Mouse (Mus musculus) intestine, embryonic 14.5 days (tissue): ENCODE measurements around the gene Nat10. TPM values are rescaled to one million over a fixed set of nuclear protein-coding genes. Genes with fewer than 3 reads are reported as not detected.

Experiments
- ATAC-seq: fragments of 200-750 bp; cut with Nextera tagmentation; replicated peaks from 2 replicates; pipeline ENCODE4 v1.8.0; 2017; ENCODE audit warnings: low read depth, moderate number of reproducible peaks, moderate TSS enrichment, moderate library complexity; ENCODE audit not compliant: low FRiP score, low TSS enrichment
- DNase-seq: peaks from one replicate; pipeline ENCODE4 v3.0.0-alpha.2; 2018; ENCODE audit warnings: low spot score
- H3K27ac ChIP-seq: fragments of 300-500 bp; sonication (generic); 2 replicates; pipeline ENCODE4 v1.5.1; 2014; ENCODE audit warnings: low read depth, mild to moderate bottlenecking, control low read depth
- H3K27me3 ChIP-seq: fragments of 300-500 bp; sonication (generic); replicated peaks from 2 replicates; pipeline ENCODE4 v1.6.1; 2014; ENCODE audit warnings: low read length, control low read depth; ENCODE audit not compliant: control insufficient read depth, insufficient read depth
- H3K36me3 ChIP-seq: fragments of 300-500 bp; sonication (generic); 2 replicates; pipeline ENCODE4 v1.6.1; 2014; ENCODE audit warnings: low read length, control low read depth; ENCODE audit not compliant: control insufficient read depth, insufficient read depth
- H3K4me1 ChIP-seq: fragments of 300-500 bp; sonication (generic); replicated peaks from 2 replicates; pipeline ENCODE4 v1.6.1; 2014; ENCODE audit warnings: low read length, control low read depth, mixed read lengths; ENCODE audit not compliant: control insufficient read depth, insufficient read depth
- H3K4me2 ChIP-seq: fragments of 300-500 bp; sonication (generic); 2 replicates; pipeline ENCODE4 v1.6.1; 2014; ENCODE audit warnings: low read length
- H3K4me3 ChIP-seq: fragments of 300-500 bp; sonication (generic); 2 replicates; pipeline ENCODE4 v1.5.1; 2014; ENCODE audit warnings: low read depth, low read length, control low read depth, mixed read lengths
- H3K9ac ChIP-seq: fragments of 300-500 bp; sonication (generic); 2 replicates; pipeline ENCODE4 v1.6.1; 2014; ENCODE audit warnings: mild to moderate bottlenecking, low read length
- H3K9me3 ChIP-seq: fragments of 300-500 bp; sonication (generic); 2 replicates; pipeline ENCODE4 v1.6.1; 2016; ENCODE audit warnings: low read length, control low read depth; ENCODE audit not compliant: control insufficient read depth
- WGBS: fragments of 180-500 bp; shearing (Covaris S2); extraction: QIAGEN DNeasy Blood & Tissue Kit; methylation state at CpG from one replicate; pipeline ENCODE4 v1.1.7; 2014; 5-methylcytosine and 5-hydroxymethylcytosine counted together
- polyA plus RNA-seq: library from polyadenylated mRNA; unstranded; fragments of >200 nt; fragmentation: Nextera tagmentation; extraction: Ambion mirVana; gene quantifications from 2 replicates; pipeline ENCODE4 v1.2.1, GENCODE M21; 2014

The Nat10 gene
- polyA plus RNA-seq, 1 experiment from 2014 or later = 39.3 TPM

DNA sequence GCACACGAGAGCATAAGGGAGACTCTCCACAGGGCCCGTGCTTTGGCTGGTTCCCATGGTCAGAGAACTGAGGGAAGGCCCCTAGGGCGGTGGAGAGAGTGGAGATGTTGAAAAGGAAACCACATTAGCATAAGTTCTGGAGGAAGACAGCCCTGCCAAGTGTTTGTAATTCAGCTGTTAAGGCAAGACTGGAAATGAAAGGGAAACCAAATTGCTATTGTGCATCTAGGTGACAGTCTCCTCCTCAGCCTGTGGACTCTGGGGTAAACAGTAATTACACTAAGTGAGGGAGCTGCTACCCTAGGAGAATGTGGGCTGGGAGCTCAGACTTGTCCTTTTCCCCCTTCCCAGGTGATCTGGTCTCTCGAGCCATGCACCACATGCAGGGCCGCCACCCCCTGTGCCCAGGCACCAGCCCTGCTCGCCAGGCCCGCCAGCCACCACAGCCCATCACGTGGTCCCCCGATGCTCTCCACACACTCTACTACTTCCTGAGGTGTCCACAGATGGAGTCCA, 78.1 kb downstream of the Nat10 start:
- H3K4me2 ChIP-seq = no peak overlapping the region
- no peaks in the 10 kb centered on the region for H3K27me3 ChIP-seq
- ATAC-seq = no peak
- no peaks in the 10 kb centered on the region for H3K9me3 ChIP-seq
- WGBS = 77% methylated on average over 9 of the region's 9 CpGs
- no peak overlapping the region for H3K4me3 ChIP-seq
- no peak overlapping the region for H3K9ac ChIP-seq
- no peaks in the 10 kb centered on the region for H3K36me3 ChIP-seq
- DNase-seq = no peak
- H3K27ac ChIP-seq = no peak overlapping the region
- H3K4me1 ChIP-seq = peaks cover 6% of the 10 kb centered on the region; the same call in 1 of the 2 replicates

DNA sequence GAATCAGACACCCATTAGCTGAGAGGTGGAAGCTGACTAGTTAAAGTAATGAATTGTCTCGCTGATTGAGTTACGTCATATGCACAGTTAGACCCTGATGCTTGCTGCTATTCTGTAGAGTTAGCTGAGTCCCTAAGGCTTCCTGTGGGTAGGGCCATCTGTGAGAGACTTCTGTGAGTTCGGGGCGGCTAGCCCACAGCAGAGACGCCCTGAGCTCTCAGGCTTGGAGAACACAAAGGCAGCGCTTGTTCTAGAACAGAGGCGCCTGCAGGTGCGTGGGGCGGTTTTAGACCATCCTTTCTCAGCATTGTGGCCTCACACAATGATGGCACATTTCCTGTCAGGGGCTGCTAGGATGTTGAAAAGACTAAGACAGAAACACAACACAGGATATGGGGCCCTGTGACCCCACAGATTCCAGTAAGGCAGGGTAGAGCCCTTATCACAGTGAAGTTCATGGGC, 78.8 kb downstream of the Nat10 start:
- Histone ChIP-seq H3K4me1 (peaks cover 8% of the 10 kb centered on the region; the same call in 1 of the 2 replicates), H3K9me3 (no peaks in the 10 kb centered on the region), H3K4me3 (no peak overlapping the region), H3K27ac (no peak overlapping the region), H3K9ac (no peak overlapping the region), H3K4me2 (no peak overlapping the region), H3K36me3 (no peaks in the 10 kb centered on the region), H3K27me3 (no peaks in the 10 kb centered on the region)
- ATAC-seq (no peak), DNase-seq (no peak)
- WGBS = 77% methylated on average over 9 of the region's 9 CpGs

DNA sequence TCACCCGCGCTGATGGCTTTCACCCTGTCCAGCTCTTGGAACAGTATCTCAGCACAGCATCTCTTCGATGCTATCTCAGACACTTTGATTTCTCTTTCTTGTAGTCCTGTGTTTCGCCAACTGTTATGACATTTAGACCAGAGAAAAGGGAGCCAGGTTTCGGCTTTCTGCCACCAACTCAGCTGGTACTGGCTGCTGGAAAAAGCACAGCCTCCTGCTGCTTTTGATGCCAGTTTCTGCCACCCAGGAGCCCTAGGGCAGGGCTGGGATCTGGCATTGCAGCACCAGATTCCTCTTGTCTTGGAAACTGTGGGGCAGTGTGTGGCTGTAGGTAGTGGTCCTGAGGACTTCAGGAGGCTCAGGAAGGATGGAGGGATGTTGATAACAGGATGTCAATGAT, 79.9 kb downstream of the Nat10 start:
- Histone ChIP-seq H3K4me1 (peaks cover 10% of the 10 kb centered on the region; the same call in 1 of the 2 replicates), H3K9ac (no peak overlapping the region), H3K4me3 (no peak overlapping the region), H3K36me3 (no peaks in the 10 kb centered on the region), H3K27ac (no peak overlapping the region), H3K4me2 (no peak overlapping the region), H3K9me3 (no peaks in the 10 kb centered on the region), H3K27me3 (no peaks in the 10 kb centered on the region)
- DNase-seq (no peak), ATAC-seq (no peak)
- WGBS = 82% methylated on average over 5 of the region's 5 CpGs

DNA sequence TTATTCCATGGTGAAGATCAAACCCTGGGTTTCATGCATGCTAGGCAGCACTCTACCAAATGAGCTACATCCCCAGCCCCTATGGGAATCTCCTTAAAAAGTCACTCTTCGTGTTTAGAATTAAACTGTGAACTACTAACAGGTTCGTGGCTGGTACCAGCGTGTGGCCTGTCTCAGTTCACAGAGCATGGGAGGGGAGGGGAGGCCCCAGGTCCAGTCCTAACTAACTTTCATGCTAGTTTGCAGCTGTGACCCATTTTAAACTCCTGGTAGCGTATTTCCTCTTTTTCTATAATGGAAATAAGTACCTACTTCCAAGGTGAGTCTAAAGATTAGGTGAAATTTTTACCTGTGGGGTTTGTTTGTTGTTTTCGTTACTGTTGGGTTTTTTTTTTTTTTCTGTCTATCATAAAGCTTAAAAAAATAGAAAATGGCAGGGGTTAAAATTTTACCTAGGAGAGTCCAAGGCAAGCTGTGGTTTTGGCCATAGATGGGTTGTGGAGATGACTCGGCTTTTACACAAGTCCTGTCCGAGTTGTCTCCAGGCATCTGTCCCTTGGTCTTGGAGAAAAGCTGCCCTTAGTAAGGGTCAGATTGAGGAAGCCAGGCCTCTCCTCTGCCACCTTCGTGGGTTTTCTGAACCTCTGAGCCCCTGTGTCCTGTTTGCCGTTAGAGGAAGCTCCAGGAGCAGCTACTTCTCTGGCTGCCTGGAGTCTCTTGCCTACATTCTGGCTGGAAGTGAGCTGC, 80.5 kb downstream of the Nat10 start:
- no peak overlapping the region for H3K4me2 ChIP-seq
- H3K4me1 ChIP-seq = peaks cover 10% of the 10 kb centered on the region; the same call in 1 of the 2 replicates
- no peak overlapping the region for H3K9ac ChIP-seq
- H3K27ac ChIP-seq = no peak overlapping the region
- H3K27me3 ChIP-seq = no peaks in the 10 kb centered on the region
- ATAC-seq = no peak
- no peak overlapping the region for H3K4me3 ChIP-seq
- H3K36me3 ChIP-seq = no peaks in the 10 kb centered on the region
- no peaks in the 10 kb centered on the region for H3K9me3 ChIP-seq
- WGBS = 79% methylated on average over 9 of the region's 9 CpGs
- DNase-seq = no peak

DNA sequence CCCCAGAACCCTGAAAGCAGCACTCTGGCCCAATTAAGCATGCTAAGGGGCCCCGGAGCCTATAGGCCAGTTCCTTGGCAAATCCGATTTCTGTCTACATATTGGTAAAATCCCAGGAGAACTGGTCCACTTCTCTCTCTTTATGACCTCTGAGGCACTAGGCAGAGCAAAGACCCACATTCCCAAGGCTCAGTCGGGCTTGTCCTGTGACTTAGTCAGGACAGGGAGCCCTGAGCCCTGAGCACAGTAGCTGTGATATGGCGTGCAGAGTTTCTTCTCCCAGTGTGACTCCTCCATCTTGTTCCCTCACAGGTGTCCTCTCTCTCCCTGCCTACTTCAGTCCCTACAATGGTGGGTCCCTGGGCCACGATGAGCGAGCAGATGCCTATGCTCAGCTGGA, 82.6 kb downstream of the Nat10 start:
- no peaks in the 10 kb centered on the region for H3K27me3 ChIP-seq
- WGBS = 94% methylated on average over 6 of the region's 6 CpGs
- 0 out of 2 replicates have a peak, but pooled peaks cover 4% of the 10 kb centered on the region for H3K4me1 ChIP-seq
- no peaks in the 10 kb centered on the region for H3K36me3 ChIP-seq
- H3K27ac ChIP-seq = no peak overlapping the region
- H3K9ac ChIP-seq = no peak overlapping the region
- ATAC-seq (no peak), DNase-seq (no peak)
- no peak overlapping the region for H3K4me2 ChIP-seq
- H3K9me3 ChIP-seq = no peaks in the 10 kb centered on the region
- H3K4me3 ChIP-seq = no peak overlapping the region

DNA sequence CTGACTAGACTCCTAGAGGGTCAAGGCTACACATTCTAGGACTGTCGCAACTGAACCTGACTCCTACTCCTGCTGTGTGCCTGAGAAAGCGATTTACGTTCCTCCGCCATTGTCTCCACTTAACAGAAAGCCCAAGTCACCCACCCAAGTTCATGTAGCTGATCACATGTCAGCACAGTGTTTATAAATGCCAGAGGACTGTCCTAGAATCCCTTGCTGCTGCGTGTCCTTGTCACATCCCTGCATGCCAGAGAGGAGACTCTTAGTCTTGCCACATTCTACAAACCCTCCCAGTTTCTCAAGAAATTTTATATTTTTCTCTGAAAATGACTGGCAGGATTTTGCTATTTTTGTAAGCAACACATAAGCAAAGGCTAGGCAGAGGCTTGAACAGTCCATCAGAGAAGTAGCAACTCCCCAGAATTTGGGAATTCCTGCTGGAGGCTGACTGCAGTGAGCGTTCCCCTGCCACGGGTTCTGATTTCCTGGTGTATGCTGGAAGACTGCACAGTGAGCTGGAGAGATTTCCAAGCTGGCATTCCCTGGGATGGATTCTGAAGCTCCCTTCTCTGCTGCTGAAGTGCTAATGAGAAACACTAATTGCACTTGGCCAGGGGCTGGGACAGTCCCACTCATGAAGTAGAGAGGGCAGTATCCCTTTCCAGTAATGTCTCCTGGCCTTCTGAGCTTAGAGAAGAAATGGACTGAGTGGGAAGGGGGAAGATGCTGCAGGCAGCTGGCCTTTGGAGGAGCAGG, 83.3 kb downstream of the Nat10 start:
- ATAC-seq (no peak), DNase-seq (no peak)
- WGBS = 77% methylated on average over 7 of the region's 7 CpGs
- Histone ChIP-seq H3K27me3 (no peaks in the 10 kb centered on the region), H3K4me1 (0 out of 2 replicates have a peak, but pooled peaks cover 4% of the 10 kb centered on the region), H3K4me3 (no peak overlapping the region), H3K36me3 (no peaks in the 10 kb centered on the region), H3K4me2 (no peak overlapping the region), H3K9me3 (no peaks in the 10 kb centered on the region), H3K27ac (no peak overlapping the region), H3K9ac (no peak overlapping the region)

DNA sequence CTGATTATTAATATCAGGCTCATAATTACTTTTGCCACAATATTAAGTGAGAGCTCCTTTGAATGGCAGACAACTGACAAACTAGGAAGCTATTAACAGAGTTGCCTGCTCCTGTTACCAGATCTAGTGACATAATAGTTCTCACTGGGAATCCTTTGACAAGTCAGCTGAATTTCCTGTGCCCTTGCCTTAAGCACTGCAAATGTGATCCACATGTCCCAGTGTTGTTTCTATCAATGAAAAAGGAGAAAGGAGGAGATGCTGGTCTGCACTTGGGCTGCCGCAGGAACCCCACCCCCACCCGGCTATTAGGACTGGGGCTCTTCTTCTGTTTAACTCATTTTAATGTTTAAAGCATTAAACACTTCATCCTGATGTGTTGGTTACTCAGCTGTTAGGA, 84.3 kb downstream of the Nat10 start:
- Histone ChIP-seq H3K4me1 (0 out of 2 replicates have a peak, but pooled peaks cover 4% of the 10 kb centered on the region), H3K9ac (no peak overlapping the region), H3K9me3 (no peaks in the 10 kb centered on the region), H3K4me3 (no peak overlapping the region), H3K27ac (no peak overlapping the region), H3K36me3 (no peaks in the 10 kb centered on the region), H3K27me3 (no peaks in the 10 kb centered on the region), H3K4me2 (no peak overlapping the region)
- DNase-seq (no peak), ATAC-seq (no peak)
- whole genome bisulfite sequencing = 46% methylated on average over 2 of the region's 2 CpGs

DNA sequence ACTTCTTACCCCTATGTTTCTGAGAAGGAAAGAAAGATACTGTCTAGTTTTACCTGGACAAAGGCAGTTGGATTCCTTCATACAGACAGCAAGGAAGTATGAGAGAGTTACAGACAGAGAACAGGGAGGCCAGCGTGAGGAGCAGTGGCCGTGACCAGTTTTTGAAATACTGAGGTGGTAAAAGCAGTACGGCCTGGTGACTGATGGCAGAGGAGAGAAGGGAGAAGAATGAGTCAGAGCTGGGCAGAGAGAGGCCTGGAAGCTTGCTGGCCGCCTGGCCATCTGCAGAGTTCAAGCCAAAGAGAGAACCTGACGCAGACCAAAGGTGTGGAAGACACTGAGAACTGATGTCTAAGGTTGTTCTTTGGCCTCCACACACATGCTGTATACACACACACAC, 85.7 kb downstream of the Nat10 start:
- Histone ChIP-seq H3K4me2 (no peak overlapping the region), H3K36me3 (no peaks in the 10 kb centered on the region), H3K27me3 (no peaks in the 10 kb centered on the region), H3K4me3 (no peak overlapping the region), H3K9me3 (no peaks in the 10 kb centered on the region), H3K27ac (no peak overlapping the region), H3K4me1 (0 out of 2 replicates have a peak, but pooled peaks cover 4% of the 10 kb centered on the region), H3K9ac (no peak overlapping the region)
- no peak for ATAC-seq
- DNase-seq = no peak
- 86% methylated on average over 5 of the region's 5 CpGs for WGBS
